Mouse (Mus musculus) liver, postnatal 0 days (tissue): ENCODE measurements at regions not wholly inside any gene's neighbourhood (a gene's known extent, or its start where the extent isn't known, plus 50 kb on each side); places are given as distances from the start of the nearest gene placed in this dataset.

ENCODE experiments used
- ATAC-seq: fragments of 200-750 bp; cut with Nextera tagmentation; 2 replicates; pipeline ENCODE4 v1.8.0; 2017; ENCODE audit warnings: mild to moderate bottlenecking, moderate library complexity
- DNase-seq: peaks from one replicate; pipeline ENCODE4 v3.0.0-alpha.2; 2016
- H3K27ac ChIP-seq: fragments of 300-500 bp; sonication (generic); 2 replicates; pipeline ENCODE4 v1.5.1; 2014; ENCODE audit warnings: antibody characterized with exemption, moderate library complexity, mild to moderate bottlenecking, low read depth
- H3K27me3 ChIP-seq: fragments of 300-500 bp; sonication (generic); 2 replicates; pipeline ENCODE4 v1.6.1; 2014; ENCODE audit warnings: low read length, control low read depth, mixed read lengths; ENCODE audit not compliant: insufficient read depth
- H3K36me3 ChIP-seq: fragments of 300-500 bp; sonication (generic); replicated peaks from 2 replicates; pipeline ENCODE4 v1.6.1; 2014; ENCODE audit warnings: mild to moderate bottlenecking, control low read depth, low read length, moderate library complexity, mixed read lengths; ENCODE audit not compliant: insufficient read depth
- H3K4me1 ChIP-seq: fragments of 300-500 bp; sonication (generic); 2 replicates; pipeline ENCODE4 v1.6.1; 2014; ENCODE audit warnings: antibody characterized with exemption, mild to moderate bottlenecking, control low read depth; ENCODE audit not compliant: insufficient read depth
- H3K4me2 ChIP-seq: fragments of 300-500 bp; sonication (generic); 2 replicates; pipeline ENCODE4 v1.6.1; 2014; ENCODE audit warnings: low read depth, mild to moderate bottlenecking, low read length, moderate library complexity, mixed read lengths
- H3K4me3 ChIP-seq: fragments of 300-500 bp; sonication (generic); 2 replicates; pipeline ENCODE4 v1.5.1; 2014; ENCODE audit warnings: low read depth, low read length
- H3K9ac ChIP-seq: fragments of 300-500 bp; sonication (generic); replicated peaks from 2 replicates; pipeline ENCODE4 v1.6.1; 2014; ENCODE audit warnings: mild to moderate bottlenecking, moderate library complexity
- H3K9me3 ChIP-seq: fragments of 300-500 bp; sonication (generic); 2 replicates; pipeline ENCODE4 v1.6.1; 2016; ENCODE audit warnings: mild to moderate bottlenecking, control low read depth, low read length, mixed read lengths
- CTCF ChIP-seq: sonication (generic); IDR thresholded peaks from 2 replicates; pipeline ENCODE4 v1.5.1; 2016; ENCODE audit warnings: antibody characterized with exemption, low read depth
- EP300 ChIP-seq: IDR thresholded peaks from 2 replicates; pipeline ENCODE4 v1.6.1; 2016; ENCODE audit warnings: antibody characterized with exemption, low read depth, mild to moderate bottlenecking
- WGBS: fragments of 180-500 bp; shearing (Covaris S2); extraction: QIAGEN DNeasy Blood & Tissue Kit; methylation state at CpG from one replicate; pipeline ENCODE4 v1.1.7; 2014; ENCODE audit not compliant: insufficient replicate concordance; 5-methylcytosine and 5-hydroxymethylcytosine counted together

- Histone ChIP-seq H3K4me2 (no peak overlapping the region), H3K9me3 (no peaks in the 10 kb centered on the region), H3K36me3 (no peaks in the 10 kb centered on the region), H3K9ac (no peak overlapping the region), H3K4me3 (no peak overlapping the region), H3K27ac (no peak overlapping the region), H3K4me1 (no peaks in the 10 kb centered on the region), H3K27me3 (no peaks in the 10 kb centered on the region)
- ATAC-seq (no peak), DNase-seq (no peak)
- no peak for TF ChIP-seq CTCF
- TF ChIP-seq EP300 = no peak
- 49% methylated on average over 2 of the region's 2 CpGs for WGBS
Measured at GRCm38 (mm10) chr3:147339427-147339826, 487.3 kb downstream of the Ttll7 start.

- DNase-seq (no peak), ATAC-seq (no peak)
- Histone ChIP-seq H3K4me2 (no peak overlapping the region), H3K36me3 (no peaks in the 10 kb centered on the region), H3K27me3 (no peaks in the 10 kb centered on the region), H3K4me1 (no peaks in the 10 kb centered on the region), H3K9ac (no peak overlapping the region), H3K4me3 (no peak overlapping the region), H3K9me3 (no peaks in the 10 kb centered on the region), H3K27ac (no peak overlapping the region)
- TF ChIP-seq CTCF (no peak), EP300 (no peak)
- 72% methylated on average over 5 of the region's 5 CpGs for WGBS
Measured at GRCm38 (mm10) chr3:147347278-147348039, 495.3 kb downstream of the Ttll7 start.

GRCm38 (mm10) chr3:147387077-147387476 lies 534.9 kb downstream of the Ttll7 start:
- Histone ChIP-seq H3K27ac (no peak overlapping the region), H3K27me3 (no peaks in the 10 kb centered on the region), H3K4me3 (no peak overlapping the region), H3K4me2 (no peak overlapping the region), H3K36me3 (no peaks in the 10 kb centered on the region), H3K4me1 (no peaks in the 10 kb centered on the region), H3K9me3 (no peaks in the 10 kb centered on the region; the same call in 1 of the 2 replicates), H3K9ac (no peak overlapping the region)
- DNase-seq (no peak), ATAC-seq (no peak)
- TF ChIP-seq CTCF (no peak), EP300 (no peak)
- 71% methylated on average over 5 of the region's 5 CpGs for WGBS

DNA sequence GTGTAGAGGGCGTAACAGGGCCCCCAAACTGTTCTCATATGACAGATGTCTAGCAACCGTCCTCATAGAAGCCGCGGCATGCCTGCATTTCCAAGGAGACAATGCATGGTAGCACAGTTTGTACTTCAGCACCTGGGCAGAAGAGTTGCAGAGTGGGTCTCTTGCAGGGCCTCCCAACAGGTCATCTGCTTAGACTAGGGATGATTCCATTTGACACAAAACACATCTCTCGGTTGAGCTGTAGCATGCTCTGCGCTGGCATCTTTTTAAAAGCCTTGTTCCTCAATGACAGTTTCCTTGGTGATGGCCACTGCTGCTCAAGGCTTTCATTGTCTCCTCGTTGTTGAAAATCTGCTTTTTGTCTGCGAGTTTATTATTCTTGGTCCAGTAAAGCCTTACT lies 546.1 kb downstream of the Ttll7 start:
- Histone ChIP-seq H3K4me3 (no peak overlapping the region), H3K9ac (no peak overlapping the region), H3K36me3 (no peaks in the 10 kb centered on the region), H3K9me3 (peaks cover 3% of the 10 kb centered on the region; the same call in 1 of the 2 replicates), H3K27ac (no peak overlapping the region), H3K4me1 (no peaks in the 10 kb centered on the region), H3K27me3 (no peaks in the 10 kb centered on the region), H3K4me2 (no peak overlapping the region)
- DNase-seq = no peak
- no peak for TF ChIP-seq EP300
- TF ChIP-seq CTCF = no peak
- no peak for ATAC-seq
- WGBS = 76% methylated on average over 8 of the region's 8 CpGs

GRCm38 (mm10) chr3:147412274-147412673 lies 560.1 kb downstream of the Ttll7 start:
- WGBS = 71% methylated on average over 4 of the region's 4 CpGs
- no peak for TF ChIP-seq CTCF
- no peak for TF ChIP-seq EP300
- H3K36me3 ChIP-seq = no peaks in the 10 kb centered on the region
- no peaks in the 10 kb centered on the region for H3K9me3 ChIP-seq
- no peak for DNase-seq
- H3K27ac ChIP-seq = no peak overlapping the region
- no peak overlapping the region for H3K4me2 ChIP-seq
- no peak for ATAC-seq
- no peak overlapping the region for H3K4me3 ChIP-seq
- no peak overlapping the region for H3K9ac ChIP-seq
- no peaks in the 10 kb centered on the region for H3K4me1 ChIP-seq
- H3K27me3 ChIP-seq = no peaks in the 10 kb centered on the region

- ATAC-seq = no peak
Measured at GRCm38 (mm10) chr3:147416926-147417325, 564.8 kb downstream of the Ttll7 start.

More at GRCm38 (mm10) chr3:147416926-147417325, 564.8 kb downstream of the Ttll7 start:
- Histone ChIP-seq H3K4me1 (no peaks in the 10 kb centered on the region), H3K27ac (no peak overlapping the region), H3K27me3 (no peaks in the 10 kb centered on the region), H3K9ac (no peak overlapping the region), H3K4me2 (no peak overlapping the region), H3K4me3 (no peak overlapping the region), H3K9me3 (no peaks in the 10 kb centered on the region), H3K36me3 (no peaks in the 10 kb centered on the region)
- 50% methylated on average over 3 of the region's 3 CpGs for WGBS
- DNase-seq = no peak
- TF ChIP-seq CTCF (no peak), EP300 (no peak)
